Mouse (Mus musculus): ENCODE measurements around the gene Slc22a6. TPM values are rescaled to one million over a fixed set of nuclear protein-coding genes. Genes with fewer than 3 reads are reported as not detected.

Gene Slc22a6
- polyA plus RNA-seq, 2 experiments, result 0.01 TPM; not detected in 1

GRCm38 (mm10) chr19:8577432-8577831, 40.4 kb upstream of the Slc22a6 start:
- DNase-seq (ENCODE audit: low read depth in 3 of 3, low spot score in 3 of 3) (no peak), ATAC-seq (ENCODE audit: insufficient read depth) (no peak)
- Histone ChIP-seq H3K9me3 (ENCODE audit: control insufficient read depth, low read length) (no peaks in the 10 kb centered on the region), H3K4me1 (replicated peaks; ENCODE audit: control insufficient read depth in 2 of 2, insufficient read depth in 2 of 2, low read length in 1 of 2) (peaks cover 0 to 2% of the 10 kb centered on the region in 2 experiments; a peak in 2 of 4 replicates), H3K9ac (replicated peaks) (no peak overlapping the region), H3K36me3 (replicated peaks; ENCODE audit: control insufficient read depth, insufficient read depth, low read depth) (no peaks in the 10 kb centered on the region), H3K4me3 (ENCODE audit: insufficient read depth in 1 of 2, low read depth in 2 of 2, low read length in 2 of 2) (no peak overlapping the region), H3K4me2 (ENCODE audit: low read depth) (no peak overlapping the region), H3K27me3 (ENCODE audit: control insufficient read depth, insufficient read depth, low read length) (no peaks in the 10 kb centered on the region), H3K27ac (no peak overlapping the region)
- 67% methylated on average over 4 of the region's 4 CpGs for WGBS (ENCODE audit: insufficient replicate concordance)
- no peak for TF ChIP-seq CTCF (IDR thresholded peaks at IDR 0.05; ENCODE audit: low read depth)
- TF ChIP-seq EP300 (IDR thresholded peaks at IDR 0.05; ENCODE audit: low read depth), result no peak

GRCm38 (mm10) chr19:8578293-8578969, 39.4 kb upstream of the Slc22a6 start:
- H3K36me3 ChIP-seq (replicated peaks; ENCODE audit: control insufficient read depth, insufficient read depth, low read depth), result no peaks in the 10 kb centered on the region
- peak overlapping the region; percentile 55 for H3K4me2 ChIP-seq (ENCODE audit: low read depth)
- H3K27me3 ChIP-seq (ENCODE audit: control insufficient read depth, insufficient read depth, low read length), result no peaks in the 10 kb centered on the region
- TF ChIP-seq CTCF (IDR thresholded peaks at IDR 0.05; ENCODE audit: low read depth), result peak; percentile 93
- no peak for TF ChIP-seq EP300 (IDR thresholded peaks at IDR 0.05; ENCODE audit: low read depth)
- H3K4me1 ChIP-seq (replicated peaks; ENCODE audit: control insufficient read depth in 2 of 2, insufficient read depth in 2 of 2, low read length in 1 of 2), result no peaks in the 10 kb centered on the region; a peak in 1 of 4 replicates
- H3K4me3 ChIP-seq (ENCODE audit: insufficient read depth in 1 of 2, low read depth in 2 of 2, low read length in 2 of 2), result no peak overlapping the region
- WGBS (ENCODE audit: insufficient replicate concordance), result 15% methylated on average over 24 of the region's 24 CpGs
- H3K9me3 ChIP-seq (ENCODE audit: control insufficient read depth, low read length), result no peaks in the 10 kb centered on the region
- no peak overlapping the region for H3K9ac ChIP-seq (replicated peaks)
- no peak overlapping the region for H3K27ac ChIP-seq
- ATAC-seq (ENCODE audit: insufficient read depth), result no peak
- DNase-seq (ENCODE audit: low read depth in 3 of 3, low spot score in 3 of 3), result peak in 2 of 3 experiments; percentile 19 to 44

- Histone ChIP-seq H3K27ac (no peak overlapping the region), H3K9ac (replicated peaks) (no peak overlapping the region), H3K36me3 (replicated peaks; ENCODE audit: control insufficient read depth, insufficient read depth, low read depth) (no peaks in the 10 kb centered on the region), H3K4me2 (ENCODE audit: low read depth) (no peak overlapping the region), H3K4me3 (ENCODE audit: insufficient read depth in 1 of 2, low read depth in 2 of 2, low read length in 2 of 2) (no peak overlapping the region), H3K9me3 (ENCODE audit: control insufficient read depth, low read length) (no peaks in the 10 kb centered on the region), H3K27me3 (ENCODE audit: control insufficient read depth, insufficient read depth, low read length) (no peaks in the 10 kb centered on the region), H3K4me1 (replicated peaks; ENCODE audit: control insufficient read depth in 2 of 2, insufficient read depth in 2 of 2, low read length in 1 of 2) (no peaks in the 10 kb centered on the region; a peak in 1 of 4 replicates)
- DNase-seq (ENCODE audit: low read depth in 3 of 3, low spot score in 3 of 3) (no peak), ATAC-seq (ENCODE audit: insufficient read depth) (no peak)
- TF ChIP-seq EP300 (IDR thresholded peaks at IDR 0.05; ENCODE audit: low read depth) (no peak), CTCF (IDR thresholded peaks at IDR 0.05; ENCODE audit: low read depth) (no peak)
- WGBS (ENCODE audit: insufficient replicate concordance), result 69% methylated on average over 2 of the region's 2 CpGs
Measured at GRCm38 (mm10) chr19:8578970-8579342, 38.9 kb upstream of the Slc22a6 start.

GRCm38 (mm10) chr19:8585298-8585697, 32.5 kb upstream of the Slc22a6 start:
- 25% methylated on average over 3 of the region's 3 CpGs for WGBS (ENCODE audit: insufficient replicate concordance)
- H3K9ac ChIP-seq (replicated peaks), result no peak overlapping the region
- no peak overlapping the region for H3K27ac ChIP-seq
- no peak for DNase-seq (ENCODE audit: low read depth in 3 of 3, low spot score in 3 of 3)
- peaks cover 0 to 2% of the 10 kb centered on the region in 2 experiments; a peak in 2 of 4 replicates for H3K4me1 ChIP-seq (replicated peaks; ENCODE audit: control insufficient read depth in 2 of 2, insufficient read depth in 2 of 2, low read length in 1 of 2)
- TF ChIP-seq EP300 (IDR thresholded peaks at IDR 0.05; ENCODE audit: low read depth) (no peak), CTCF (IDR thresholded peaks at IDR 0.05; ENCODE audit: low read depth) (no peak)
- H3K36me3 ChIP-seq (replicated peaks; ENCODE audit: control insufficient read depth, insufficient read depth, low read depth), result no peaks in the 10 kb centered on the region
- H3K4me2 ChIP-seq (ENCODE audit: low read depth), result no peak overlapping the region
- no peaks in the 10 kb centered on the region for H3K27me3 ChIP-seq (ENCODE audit: control insufficient read depth, insufficient read depth, low read length)
- H3K4me3 ChIP-seq (ENCODE audit: insufficient read depth in 1 of 2, low read depth in 2 of 2, low read length in 2 of 2), result no peak overlapping the region
- ATAC-seq (ENCODE audit: insufficient read depth), result no peak
- H3K9me3 ChIP-seq (ENCODE audit: control insufficient read depth, low read length), result no peaks in the 10 kb centered on the region

- 65% methylated on average over 2 of the region's 2 CpGs for WGBS (ENCODE audit: insufficient replicate concordance)
- H3K27ac ChIP-seq, result no peak overlapping the region
- no peaks in the 10 kb centered on the region for H3K36me3 ChIP-seq (replicated peaks; ENCODE audit: control insufficient read depth, insufficient read depth, low read depth)
- H3K9ac ChIP-seq (replicated peaks), result no peak overlapping the region
- no peaks in the 10 kb centered on the region for H3K27me3 ChIP-seq (ENCODE audit: control insufficient read depth, insufficient read depth, low read length)
- H3K4me3 ChIP-seq (ENCODE audit: insufficient read depth in 1 of 2, low read depth in 2 of 2, low read length in 2 of 2), result no peak overlapping the region
- TF ChIP-seq CTCF (IDR thresholded peaks at IDR 0.05; ENCODE audit: low read depth) (no peak), EP300 (IDR thresholded peaks at IDR 0.05; ENCODE audit: low read depth) (no peak)
- H3K4me2 ChIP-seq (ENCODE audit: low read depth), result no peak overlapping the region
- no peak for DNase-seq (ENCODE audit: low read depth in 3 of 3, low spot score in 3 of 3)
- no peaks in the 10 kb centered on the region for H3K9me3 ChIP-seq (ENCODE audit: control insufficient read depth, low read length)
- H3K4me1 ChIP-seq (replicated peaks; ENCODE audit: control insufficient read depth in 2 of 2, insufficient read depth in 2 of 2, low read length in 1 of 2), result peaks cover 0 to 2% of the 10 kb centered on the region in 2 experiments; a peak in 2 of 4 replicates
- ATAC-seq (ENCODE audit: insufficient read depth), result no peak
Measured at GRCm38 (mm10) chr19:8585899-8586298, 31.9 kb upstream of the Slc22a6 start.

Measured in liver, embryonic 14.5 days (tissue).